Mouse (Mus musculus): Measurements from ENCODE around the gene Sec14l5. TPM values are rescaled to one million over a fixed set of nuclear protein-coding genes. Genes with fewer than 3 reads are reported as not detected.

Sec14l5 gene
- polyA plus RNA-seq, 1 experiment from 2014 or later: 1.1 TPM

DNA sequence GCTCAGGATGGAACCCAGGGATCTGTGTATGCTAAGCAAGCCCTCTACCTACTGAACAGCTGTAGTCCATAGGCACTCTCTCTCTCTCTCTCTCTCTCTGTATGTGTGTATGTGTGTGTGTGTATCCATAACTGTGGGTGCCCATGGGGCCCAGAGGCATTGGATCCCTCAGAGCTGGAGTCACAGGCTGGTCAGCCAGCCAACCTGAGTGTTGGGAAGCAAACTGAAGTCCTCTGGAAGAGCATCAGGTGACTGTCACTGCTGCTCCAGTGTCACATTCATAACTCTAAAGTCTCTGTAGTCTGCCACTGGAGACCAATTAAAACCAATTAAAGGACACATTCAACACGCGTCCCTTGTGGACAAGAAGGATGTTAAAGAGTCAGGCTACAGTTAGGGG is 9.6 kb downstream of the Sec14l5 start:
- Histone ChIP-seq H3K27ac (no peak overlapping the region), H3K9me3 (no peaks in the 10 kb centered on the region), H3K27me3 (no peaks in the 10 kb centered on the region), H3K4me2 (replicated peaks) (no peak overlapping the region), H3K4me1 (replicated peaks) (peaks cover 25% of the 10 kb centered on the region), H3K36me3 (no peaks in the 10 kb centered on the region), H3K4me3 (replicated peaks) (no peak overlapping the region), H3K9ac (replicated peaks) (no peak overlapping the region)
- WGBS: 67% methylated on average over 2 of the region's 2 CpGs
- ATAC-seq: no peak

DNA sequence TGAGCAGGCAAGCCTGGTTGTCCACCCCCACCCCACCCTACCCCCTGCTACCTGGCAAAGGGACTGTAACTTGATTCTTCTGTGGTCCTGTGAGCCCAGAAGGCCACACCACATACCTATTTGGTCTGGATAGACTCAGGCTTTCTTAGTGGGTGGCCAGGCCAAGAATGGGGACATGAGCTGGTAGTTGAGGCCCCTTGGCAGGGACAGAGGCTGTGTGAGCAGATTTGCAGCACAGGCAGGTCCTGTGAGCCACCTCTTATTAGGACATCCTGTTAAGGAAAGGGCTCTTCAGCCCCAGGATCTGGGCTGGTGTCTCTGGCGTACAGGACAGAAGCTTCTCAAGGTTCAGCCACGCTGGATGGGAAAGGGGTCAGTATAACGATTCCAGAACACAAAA is 10.2 kb downstream of the Sec14l5 start:
- Histone ChIP-seq H3K27me3 (no peaks in the 10 kb centered on the region), H3K9me3 (no peaks in the 10 kb centered on the region), H3K4me1 (replicated peaks) (peaks cover 25% of the 10 kb centered on the region), H3K4me2 (replicated peaks) (no peak overlapping the region), H3K36me3 (no peaks in the 10 kb centered on the region), H3K9ac (replicated peaks) (no peak overlapping the region), H3K27ac (no peak overlapping the region), H3K4me3 (replicated peaks) (no peak overlapping the region)
- no peak for ATAC-seq
- 92% methylated on average over 3 of the region's 3 CpGs for WGBS

GRCm38 (mm10) chr16:5159248-5159647 is 12.3 kb downstream of the Sec14l5 start:
- Histone ChIP-seq H3K9ac (replicated peaks) (no peak overlapping the region), H3K4me2 (replicated peaks) (no peak overlapping the region), H3K27ac (no peak overlapping the region), H3K9me3 (no peaks in the 10 kb centered on the region), H3K36me3 (no peaks in the 10 kb centered on the region), H3K4me1 (replicated peaks) (peaks cover 7% of the 10 kb centered on the region), H3K27me3 (no peaks in the 10 kb centered on the region), H3K4me3 (replicated peaks) (no peak overlapping the region)
- no peak for ATAC-seq
- 88% methylated on average over 8 of the region's 8 CpGs for WGBS

- WGBS: 64% methylated on average over 6 of the region's 6 CpGs
- no peak for ATAC-seq
- no peaks in the 10 kb centered on the region for H3K27me3 ChIP-seq
- H3K4me3 ChIP-seq (replicated peaks): no peak overlapping the region
- H3K9ac ChIP-seq (replicated peaks): no peak overlapping the region
- no peak overlapping the region for H3K4me2 ChIP-seq (replicated peaks)
- no peaks in the 10 kb centered on the region for H3K36me3 ChIP-seq
- H3K27ac ChIP-seq: no peak overlapping the region
- 0 out of 2 replicates have a peak, but pooled peaks cover 5% of the 10 kb centered on the region for H3K4me1 ChIP-seq (replicated peaks)
- no peaks in the 10 kb centered on the region for H3K9me3 ChIP-seq
These were observed 17.4 kb downstream of the Sec14l5 start for GRCm38 (mm10) chr16:5164327-5164726.

GRCm38 (mm10) chr16:5168038-5168437 is 21.1 kb downstream of the Sec14l5 start:
- H3K9me3 ChIP-seq: no peaks in the 10 kb centered on the region
- no peak overlapping the region for H3K4me3 ChIP-seq (replicated peaks)
- H3K27ac ChIP-seq: no peak overlapping the region
- H3K36me3 ChIP-seq: no peaks in the 10 kb centered on the region
- no peak overlapping the region for H3K4me2 ChIP-seq (replicated peaks)
- no peaks in the 10 kb centered on the region for H3K27me3 ChIP-seq
- no peak overlapping the region for H3K9ac ChIP-seq (replicated peaks)
- WGBS: 82% methylated on average over 2 of the region's 2 CpGs
- no peak for ATAC-seq
- no peaks in the 10 kb centered on the region for H3K4me1 ChIP-seq (replicated peaks)

DNA sequence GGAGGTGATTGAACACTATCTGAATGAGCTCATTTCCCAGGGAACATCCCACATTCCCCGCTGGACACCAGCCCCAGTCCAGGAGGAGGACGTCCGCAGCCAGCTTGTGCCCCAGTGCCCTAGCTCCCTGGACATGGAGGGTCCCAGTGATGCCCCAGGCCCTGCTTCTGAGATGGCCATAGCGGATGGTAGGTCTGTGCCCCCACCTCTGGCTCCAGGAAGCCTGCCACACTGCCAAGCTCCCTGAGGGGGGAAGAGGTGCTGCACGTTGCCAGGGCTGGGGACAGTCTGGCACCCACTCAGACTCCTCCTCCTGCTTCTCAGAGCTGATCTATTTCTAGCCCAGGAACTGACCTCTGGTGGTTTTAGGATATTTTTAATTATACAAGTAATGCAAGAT is 21.9 kb downstream of the Sec14l5 start:
- H3K9ac ChIP-seq (replicated peaks): no peak overlapping the region
- H3K27me3 ChIP-seq: no peaks in the 10 kb centered on the region
- H3K27ac ChIP-seq: no peak overlapping the region
- H3K36me3 ChIP-seq: no peaks in the 10 kb centered on the region
- 83% methylated on average over 5 of the region's 5 CpGs for WGBS
- H3K4me3 ChIP-seq (replicated peaks): no peak overlapping the region
- H3K9me3 ChIP-seq: no peaks in the 10 kb centered on the region
- no peaks in the 10 kb centered on the region for H3K4me1 ChIP-seq (replicated peaks)
- ATAC-seq: no peak
- H3K4me2 ChIP-seq (replicated peaks): no peak overlapping the region

DNA sequence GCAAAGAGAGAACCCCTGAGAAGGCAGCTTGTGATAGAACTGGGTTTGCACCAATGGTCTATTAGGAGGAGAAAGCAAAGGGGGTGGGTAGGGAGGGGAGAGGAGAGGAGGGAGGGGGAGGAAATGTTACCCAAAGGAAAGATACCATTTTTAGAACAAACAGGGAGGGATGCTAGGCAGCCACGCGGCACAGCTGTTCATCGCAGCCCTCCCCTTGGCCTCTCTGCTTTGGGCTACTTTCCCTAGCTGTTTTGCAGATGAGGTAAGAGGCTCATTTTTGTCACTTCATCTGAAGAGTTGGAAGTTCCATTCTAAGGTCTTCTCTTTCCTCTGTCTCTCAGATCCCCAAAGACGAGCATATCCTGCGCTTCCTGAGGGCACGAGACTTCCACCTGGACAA is 25.7 kb downstream of the Sec14l5 start:
- Histone ChIP-seq H3K4me1 (replicated peaks) (no peaks in the 10 kb centered on the region), H3K9ac (replicated peaks) (no peak overlapping the region), H3K9me3 (no peaks in the 10 kb centered on the region), H3K4me3 (replicated peaks) (no peak overlapping the region), H3K36me3 (no peaks in the 10 kb centered on the region), H3K27ac (no peak overlapping the region), H3K4me2 (replicated peaks) (no peak overlapping the region), H3K27me3 (no peaks in the 10 kb centered on the region)
- no peak for ATAC-seq
- 93% methylated on average over 6 of the region's 6 CpGs for WGBS

- Histone ChIP-seq H3K27ac (no peak overlapping the region), H3K9me3 (no peaks in the 10 kb centered on the region), H3K27me3 (no peaks in the 10 kb centered on the region), H3K4me1 (replicated peaks) (no peaks in the 10 kb centered on the region), H3K4me3 (replicated peaks) (no peak overlapping the region), H3K9ac (replicated peaks) (no peak overlapping the region), H3K4me2 (replicated peaks) (no peak overlapping the region), H3K36me3 (no peaks in the 10 kb centered on the region)
- ATAC-seq: no peak
- 83% methylated on average over 18 of the region's 18 CpGs for WGBS
These were observed 36.5 kb downstream of the Sec14l5 start for GRCm38 (mm10) chr16:5183310-5183975.

DNA sequence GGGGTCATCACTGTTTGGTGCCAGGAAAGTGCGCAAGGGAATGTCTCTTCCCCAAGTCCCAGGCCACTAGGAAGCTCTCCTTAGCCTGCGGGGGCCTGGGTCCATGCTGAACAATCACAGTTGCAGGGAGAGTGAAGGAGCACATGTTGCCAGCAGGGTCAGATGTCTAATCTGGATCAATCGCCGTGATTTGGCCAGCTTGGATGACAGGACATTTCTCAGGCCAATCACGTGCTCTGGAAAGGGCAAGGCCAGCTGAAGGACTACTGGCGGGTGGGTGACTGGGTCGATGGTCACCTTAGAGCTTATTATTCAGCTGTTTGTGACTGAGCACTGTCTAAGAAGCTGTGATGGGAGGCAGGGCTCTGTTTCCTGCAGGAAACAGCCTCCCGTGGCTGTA is 37.2 kb downstream of the Sec14l5 start:
- H3K36me3 ChIP-seq: no peaks in the 10 kb centered on the region
- no peak overlapping the region for H3K4me2 ChIP-seq (replicated peaks)
- no peak for ATAC-seq
- H3K9ac ChIP-seq (replicated peaks): no peak overlapping the region
- no peaks in the 10 kb centered on the region for H3K27me3 ChIP-seq
- H3K9me3 ChIP-seq: no peaks in the 10 kb centered on the region
- no peak overlapping the region for H3K4me3 ChIP-seq (replicated peaks)
- no peaks in the 10 kb centered on the region for H3K4me1 ChIP-seq (replicated peaks)
- 65% methylated on average over 8 of the region's 8 CpGs for WGBS
- no peak overlapping the region for H3K27ac ChIP-seq

DNA sequence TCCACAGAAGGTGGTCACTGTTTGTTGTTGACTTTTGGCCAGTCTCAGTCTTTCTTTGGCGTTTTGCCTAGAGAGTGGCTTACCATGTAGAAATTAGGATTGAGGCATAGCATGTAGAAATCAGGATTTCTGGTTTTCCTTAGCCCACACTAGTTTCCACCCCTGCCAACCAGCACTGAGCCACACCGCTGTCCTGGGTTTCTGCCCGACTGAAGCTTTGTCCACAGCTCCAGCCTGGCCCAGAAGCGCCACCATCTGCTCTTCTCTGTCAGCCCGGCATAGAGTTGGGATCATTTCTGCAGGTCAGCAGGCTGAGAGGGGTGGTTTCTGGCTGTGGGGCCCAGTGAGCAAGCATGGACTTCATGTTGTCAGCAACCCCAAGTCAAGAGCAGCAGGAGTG is 38.0 kb downstream of the Sec14l5 start:
- WGBS: 86% methylated on average over 5 of the region's 5 CpGs
- no peak for ATAC-seq
- Histone ChIP-seq H3K36me3 (no peaks in the 10 kb centered on the region), H3K27ac (no peak overlapping the region), H3K27me3 (no peaks in the 10 kb centered on the region), H3K9ac (replicated peaks) (no peak overlapping the region), H3K9me3 (no peaks in the 10 kb centered on the region), H3K4me1 (replicated peaks) (no peaks in the 10 kb centered on the region), H3K4me3 (replicated peaks) (no peak overlapping the region), H3K4me2 (replicated peaks) (no peak overlapping the region)

GRCm38 (mm10) chr16:5185691-5186090 is 38.8 kb downstream of the Sec14l5 start:
- Histone ChIP-seq H3K36me3 (no peaks in the 10 kb centered on the region), H3K4me3 (replicated peaks) (no peak overlapping the region), H3K4me2 (replicated peaks) (no peak overlapping the region), H3K9me3 (no peaks in the 10 kb centered on the region), H3K27ac (no peak overlapping the region), H3K4me1 (replicated peaks) (no peaks in the 10 kb centered on the region), H3K27me3 (no peaks in the 10 kb centered on the region), H3K9ac (replicated peaks) (no peak overlapping the region)
- WGBS: 66% methylated on average over 7 of the region's 7 CpGs
- no peak for ATAC-seq

DNA sequence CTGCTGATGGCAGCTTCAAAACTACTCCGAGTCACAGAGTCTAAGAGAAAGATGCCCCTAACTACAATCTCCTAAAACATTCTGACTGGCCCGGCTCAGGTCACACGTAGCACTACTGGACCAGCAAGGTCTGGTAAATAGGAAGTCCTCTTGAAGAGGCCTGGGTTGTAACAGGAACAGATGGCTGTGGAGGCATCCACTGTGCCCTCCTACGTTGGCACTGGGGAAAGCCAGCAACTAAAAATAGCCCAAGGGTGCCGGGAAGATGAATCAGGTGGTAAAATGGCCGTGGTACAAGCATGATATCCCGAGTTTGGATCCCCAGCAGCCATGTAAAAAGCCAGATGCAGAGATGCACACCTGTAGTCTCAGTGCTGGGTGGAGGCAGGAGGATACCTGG is 39.3 kb downstream of the Sec14l5 start:
- ATAC-seq: no peak

GRCm38 (mm10) chr16:5195080-5195479 is 48.2 kb downstream of the Sec14l5 start:
- peaks cover 9% of the 10 kb centered on the region for H3K36me3 ChIP-seq
- WGBS: 32% methylated on average over 6 of the region's 6 CpGs
- H3K9me3 ChIP-seq: no peaks in the 10 kb centered on the region
- H3K27ac ChIP-seq: no peak overlapping the region
- H3K4me3 ChIP-seq (replicated peaks): no peak overlapping the region
- H3K27me3 ChIP-seq: no peaks in the 10 kb centered on the region
- no peak for ATAC-seq
- H3K4me1 ChIP-seq (replicated peaks): no peaks in the 10 kb centered on the region
- no peak overlapping the region for H3K4me2 ChIP-seq (replicated peaks)
- no peak overlapping the region for H3K9ac ChIP-seq (replicated peaks)

More for the DNA sequence above, 39.3 kb downstream of the Sec14l5 start:
- 79% methylated on average over 7 of the region's 7 CpGs for WGBS
- H3K4me1 ChIP-seq (replicated peaks): no peaks in the 10 kb centered on the region
- H3K9ac ChIP-seq (replicated peaks): no peak overlapping the region
- H3K27me3 ChIP-seq: no peaks in the 10 kb centered on the region
- no peak overlapping the region for H3K4me3 ChIP-seq (replicated peaks)
- H3K27ac ChIP-seq: no peak overlapping the region
- no peaks in the 10 kb centered on the region for H3K36me3 ChIP-seq
- no peaks in the 10 kb centered on the region for H3K9me3 ChIP-seq
- H3K4me2 ChIP-seq (replicated peaks): no peak overlapping the region

All from midbrain, embryonic 13.5 days (tissue).